Mouse (Mus musculus): ENCODE measurements around the gene S100a3. TPM values are rescaled to one million over a fixed set of nuclear protein-coding genes. Genes with fewer than 3 reads are reported as not detected.

Gene S100a3
- total and polyA plus RNA-seq, 2 experiments from 2014 or later: 0.16 TPM; not detected in 1

DNA sequence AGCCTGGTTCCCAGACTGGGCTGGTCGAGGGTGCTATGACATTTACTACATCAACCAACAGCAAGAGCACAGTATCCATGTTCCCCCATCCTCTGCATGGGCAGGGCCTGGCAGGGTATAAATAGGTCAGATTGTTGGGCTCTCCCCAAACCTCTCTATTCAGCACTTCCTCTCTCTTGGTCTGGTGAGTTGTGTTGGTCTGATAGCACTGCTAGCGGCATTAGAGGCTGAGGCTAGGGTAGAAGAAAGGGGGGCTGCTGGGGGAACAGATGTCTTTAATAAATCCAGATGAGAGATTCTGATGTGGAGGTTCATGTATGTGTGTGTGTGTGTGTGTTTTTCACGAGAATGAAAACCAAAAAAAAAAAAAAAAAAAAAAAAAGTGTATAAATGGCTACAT is 43.2 kb downstream of the S100a3 start, which contains the start of gene S100a4:
TSS of gene S100a4 (plus strand) at position 149 of the 400 bp plus-strand sequence.
- no peaks in the 10 kb centered on the region for H3K9me3 ChIP-seq (replicated peaks; ENCODE audit: control insufficient read depth, low read length)
- H3K4me3 ChIP-seq (ENCODE audit: low read depth, low read length): no peak within 1 kb of the TSS
- ATAC-seq (ENCODE audit: insufficient read depth, low read depth) (no peak), DNase-seq (ENCODE audit: low spot score) (no peak)
- TF ChIP-seq EP300 (IDR thresholded peaks at IDR 0.05; ENCODE audit: low read depth) (no peak), CTCF (IDR thresholded peaks at IDR 0.05; ENCODE audit: low read depth) (no peak)
- H3K9ac ChIP-seq (replicated peaks; ENCODE audit: low read depth, low read length): no peak within 1 kb of the TSS
- H3K27ac ChIP-seq (ENCODE audit: low read depth): 0 out of 2 replicates have a peak within 1 kb of the TSS, but pooled peaks have one; percentile 48
- no peak within 1 kb of the TSS for H3K4me2 ChIP-seq (ENCODE audit: low read depth, low read length)
- no peaks in the 10 kb centered on the region for H3K36me3 ChIP-seq (replicated peaks; ENCODE audit: control insufficient read depth, insufficient read depth, low read length)
- H3K4me1 ChIP-seq (ENCODE audit: control insufficient read depth, insufficient read depth): peaks cover 23% of the 10 kb centered on the region; the same call in 1 of the 2 replicates
- 28% methylated on average over 3 of the region's 3 CpGs for WGBS
- no peaks in the 10 kb centered on the region for H3K27me3 ChIP-seq (ENCODE audit: control insufficient read depth, insufficient read depth, low read length)

DNA sequence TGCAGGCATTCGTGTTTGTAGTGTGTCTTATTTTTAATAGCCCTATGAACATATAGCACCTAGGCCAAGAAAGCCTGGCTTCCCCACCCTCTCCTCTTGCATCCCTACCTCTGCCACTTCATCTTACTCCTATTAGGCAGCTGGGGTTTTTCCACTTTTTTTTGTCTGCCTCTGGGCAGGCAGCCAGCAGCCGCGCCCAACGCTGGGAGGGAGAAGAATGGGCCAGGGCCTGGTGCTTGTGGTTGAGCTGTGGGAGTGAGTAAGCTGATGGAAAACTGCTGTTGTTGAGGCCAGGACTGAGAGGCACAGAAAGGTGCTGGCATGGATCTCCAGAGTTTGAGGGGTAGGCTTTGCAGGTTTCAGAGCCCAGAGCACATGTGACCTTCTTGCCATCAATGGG is 44.0 kb downstream of the S100a3 start:
- ATAC-seq (ENCODE audit: insufficient read depth, low read depth) (peak; percentile 68), DNase-seq (ENCODE audit: low spot score) (no peak)
- Histone ChIP-seq H3K36me3 (replicated peaks; ENCODE audit: control insufficient read depth, insufficient read depth, low read length) (no peaks in the 10 kb centered on the region), H3K4me3 (ENCODE audit: low read depth, low read length) (no peak overlapping the region), H3K27ac (ENCODE audit: low read depth) (0 out of 2 replicates have a peak overlapping the region, but pooled peaks have one; percentile 48), H3K9ac (replicated peaks; ENCODE audit: low read depth, low read length) (no peak overlapping the region), H3K27me3 (ENCODE audit: control insufficient read depth, insufficient read depth, low read length) (no peaks in the 10 kb centered on the region), H3K4me1 (ENCODE audit: control insufficient read depth, insufficient read depth) (peaks cover 23% of the 10 kb centered on the region; the same call in 1 of the 2 replicates), H3K9me3 (replicated peaks; ENCODE audit: control insufficient read depth, low read length) (no peaks in the 10 kb centered on the region), H3K4me2 (ENCODE audit: low read depth, low read length) (no peak overlapping the region)
- no peak for TF ChIP-seq CTCF (IDR thresholded peaks at IDR 0.05; ENCODE audit: low read depth)
- no peak for TF ChIP-seq EP300 (IDR thresholded peaks at IDR 0.05; ENCODE audit: low read depth)
- 18% methylated on average over 4 of the region's 4 CpGs for WGBS

DNA sequence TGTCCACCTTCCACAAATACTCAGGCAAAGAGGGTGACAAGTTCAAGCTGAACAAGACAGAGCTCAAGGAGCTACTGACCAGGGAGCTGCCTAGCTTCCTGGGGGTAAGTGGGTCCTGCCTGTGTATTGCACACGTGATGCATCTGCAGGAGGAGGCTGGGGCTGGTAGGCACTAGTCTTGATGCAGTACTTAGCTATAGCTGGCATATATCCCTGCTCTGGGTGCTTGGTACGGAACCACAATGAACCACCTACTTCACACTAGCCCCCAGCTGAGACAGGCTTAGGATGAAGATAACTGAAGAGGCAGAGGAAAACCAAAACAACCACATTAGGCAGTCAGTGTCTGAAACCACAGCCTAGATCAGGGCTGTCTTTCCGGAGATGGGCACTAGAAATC is 44.7 kb downstream of the S100a3 start:
- DNase-seq (ENCODE audit: low spot score) (no peak), ATAC-seq (ENCODE audit: insufficient read depth, low read depth) (no peak)
- H3K36me3 ChIP-seq (replicated peaks; ENCODE audit: control insufficient read depth, insufficient read depth, low read length): no peaks in the 10 kb centered on the region
- no peak overlapping the region for H3K4me3 ChIP-seq (ENCODE audit: low read depth, low read length)
- peaks cover 23% of the 10 kb centered on the region; the same call in 1 of the 2 replicates for H3K4me1 ChIP-seq (ENCODE audit: control insufficient read depth, insufficient read depth)
- H3K9me3 ChIP-seq (replicated peaks; ENCODE audit: control insufficient read depth, low read length): no peaks in the 10 kb centered on the region
- no peak overlapping the region for H3K9ac ChIP-seq (replicated peaks; ENCODE audit: low read depth, low read length)
- H3K27me3 ChIP-seq (ENCODE audit: control insufficient read depth, insufficient read depth, low read length): no peaks in the 10 kb centered on the region
- H3K4me2 ChIP-seq (ENCODE audit: low read depth, low read length): no peak overlapping the region
- WGBS: 83% methylated on average over 3 of the region's 3 CpGs
- no peak for TF ChIP-seq CTCF (IDR thresholded peaks at IDR 0.05; ENCODE audit: low read depth)
- TF ChIP-seq EP300 (IDR thresholded peaks at IDR 0.05; ENCODE audit: low read depth): no peak
- no peak overlapping the region; the same call in 1 of the 2 replicates for H3K27ac ChIP-seq (ENCODE audit: low read depth)

GRCm38 (mm10) chr3:90605736-90606135 is 45.4 kb downstream of the S100a3 start:
- Histone ChIP-seq H3K36me3 (replicated peaks; ENCODE audit: control insufficient read depth, insufficient read depth, low read length) (no peaks in the 10 kb centered on the region), H3K9ac (replicated peaks; ENCODE audit: low read depth, low read length) (no peak overlapping the region), H3K4me1 (ENCODE audit: control insufficient read depth, insufficient read depth) (peaks cover 17% of the 10 kb centered on the region; the same call in 1 of the 2 replicates), H3K4me2 (ENCODE audit: low read depth, low read length) (no peak overlapping the region), H3K27ac (ENCODE audit: low read depth) (no peak overlapping the region), H3K27me3 (ENCODE audit: control insufficient read depth, insufficient read depth, low read length) (no peaks in the 10 kb centered on the region), H3K9me3 (replicated peaks; ENCODE audit: control insufficient read depth, low read length) (no peaks in the 10 kb centered on the region), H3K4me3 (ENCODE audit: low read depth, low read length) (no peak overlapping the region)
- TF ChIP-seq EP300 (IDR thresholded peaks at IDR 0.05; ENCODE audit: low read depth) (no peak), CTCF (IDR thresholded peaks at IDR 0.05; ENCODE audit: low read depth) (no peak)
- 77% methylated on average over 2 of the region's 2 CpGs for WGBS
- no peak for ATAC-seq (ENCODE audit: insufficient read depth, low read depth)
- DNase-seq (ENCODE audit: low spot score): no peak

GRCm38 (mm10) chr3:90606185-90606584 is 45.8 kb downstream of the S100a3 start:
- H3K4me3 ChIP-seq (ENCODE audit: low read depth, low read length): no peak overlapping the region
- no peak overlapping the region for H3K27ac ChIP-seq (ENCODE audit: low read depth)
- H3K9ac ChIP-seq (replicated peaks; ENCODE audit: low read depth, low read length): no peak overlapping the region
- peaks cover 14% of the 10 kb centered on the region; the same call in 1 of the 2 replicates for H3K4me1 ChIP-seq (ENCODE audit: control insufficient read depth, insufficient read depth)
- H3K36me3 ChIP-seq (replicated peaks; ENCODE audit: control insufficient read depth, insufficient read depth, low read length): no peaks in the 10 kb centered on the region
- ATAC-seq (ENCODE audit: insufficient read depth, low read depth): no peak
- H3K9me3 ChIP-seq (replicated peaks; ENCODE audit: control insufficient read depth, low read length): no peaks in the 10 kb centered on the region
- 85% methylated on average over 6 of the region's 6 CpGs for WGBS
- DNase-seq (ENCODE audit: low spot score): no peak
- H3K27me3 ChIP-seq (ENCODE audit: control insufficient read depth, insufficient read depth, low read length): no peaks in the 10 kb centered on the region
- H3K4me2 ChIP-seq (ENCODE audit: low read depth, low read length): no peak overlapping the region
- no peak for TF ChIP-seq CTCF (IDR thresholded peaks at IDR 0.05; ENCODE audit: low read depth)
- TF ChIP-seq EP300 (IDR thresholded peaks at IDR 0.05; ENCODE audit: low read depth): no peak

DNA sequence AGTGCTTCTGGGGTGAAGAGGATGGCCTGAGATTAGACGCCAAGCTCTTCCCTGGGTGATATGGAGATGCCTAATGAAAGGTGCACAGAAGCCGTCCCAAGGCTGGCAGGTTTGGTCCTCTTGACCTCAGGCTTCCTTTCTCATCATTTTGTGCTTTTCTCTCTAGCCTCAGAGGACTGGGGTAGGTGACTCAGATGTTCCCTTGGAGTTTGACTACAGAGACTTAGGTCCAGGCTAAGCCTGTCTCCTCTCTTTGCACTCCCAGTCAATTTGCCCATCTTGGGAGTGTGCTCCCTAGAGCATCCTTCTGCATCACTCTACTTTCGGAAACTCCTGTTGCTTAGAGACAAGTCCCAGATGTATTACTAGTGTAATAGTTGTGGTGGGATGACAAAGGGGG is 47.0 kb downstream of the S100a3 start:
- Histone ChIP-seq H3K36me3 (replicated peaks; ENCODE audit: control insufficient read depth, insufficient read depth, low read length) (no peaks in the 10 kb centered on the region), H3K27ac (ENCODE audit: low read depth) (no peak overlapping the region), H3K4me3 (ENCODE audit: low read depth, low read length) (no peak overlapping the region), H3K9me3 (replicated peaks; ENCODE audit: control insufficient read depth, low read length) (no peaks in the 10 kb centered on the region), H3K9ac (replicated peaks; ENCODE audit: low read depth, low read length) (no peak overlapping the region), H3K4me2 (ENCODE audit: low read depth, low read length) (no peak overlapping the region), H3K4me1 (ENCODE audit: control insufficient read depth, insufficient read depth) (peaks cover 13% of the 10 kb centered on the region; the same call in 1 of the 2 replicates), H3K27me3 (ENCODE audit: control insufficient read depth, insufficient read depth, low read length) (no peaks in the 10 kb centered on the region)
- ATAC-seq (ENCODE audit: insufficient read depth, low read depth) (no peak), DNase-seq (ENCODE audit: low spot score) (no peak)
- no peak for TF ChIP-seq EP300 (IDR thresholded peaks at IDR 0.05; ENCODE audit: low read depth)
- TF ChIP-seq CTCF (IDR thresholded peaks at IDR 0.05; ENCODE audit: low read depth): no peak
- 75% methylated on average over 3 of the region's 3 CpGs for WGBS

Measured in heart, postnatal 0 days (tissue).